Mouse (Mus musculus) ES-Bruce4 (cell line): Measurements from ENCODE around the gene Fbn1.

Experiments
- CTCF ChIP-seq: IDR thresholded peaks from one replicate; pipeline ENCODE4 v1.8.1; 2011; ENCODE audit warnings: low read depth, low read length
- EP300 ChIP-seq: IDR thresholded peaks from 2 replicates; pipeline ENCODE4 v1.6.1; 2011; ENCODE audit warnings: low read depth, low read length; ENCODE audit not compliant: insufficient read depth
- POLR2A ChIP-seq: IDR thresholded peaks from one replicate; pipeline ENCODE4 v1.8.1; 2011; ENCODE audit warnings: low read length; ENCODE audit not compliant: insufficient read depth

- TF ChIP-seq EP300 (no peak), CTCF (no peak), POLR2A (no peak)
Observed at GRCm38 (mm10) chr2:125449361-125449760, 58.4 kb downstream of the Fbn1 start.
